Mouse (Mus musculus): Measurements from ENCODE around the gene Ephb2. TPM values are rescaled to one million over a fixed set of nuclear protein-coding genes. Genes with fewer than 3 reads are reported as not detected.
A peak's percentile ranks its signal among the peaks of the same experiment; 100 is the strongest.

Ephb2 gene
- total and polyA plus RNA-seq, 3 experiments = 0.08 TPM; not detected in 2

DNA sequence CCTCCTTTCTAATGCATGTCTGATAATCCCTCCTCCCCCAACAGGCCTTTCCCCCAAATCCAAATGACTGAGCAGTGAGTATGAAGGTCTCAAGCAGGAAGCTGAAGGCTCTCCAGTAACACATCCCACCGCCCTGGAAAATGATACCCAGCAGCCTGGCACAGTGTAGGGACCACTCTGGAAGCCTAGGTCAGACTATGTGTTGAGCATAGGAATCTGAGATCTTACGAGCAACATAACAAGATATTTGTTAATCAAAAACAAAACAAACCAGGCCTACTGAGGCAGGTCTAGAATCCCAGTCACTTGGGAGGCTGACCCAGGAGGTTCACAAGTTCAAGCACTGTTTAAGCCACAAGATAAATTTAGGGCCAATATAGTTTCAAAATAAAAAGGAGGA, 235.3 kb downstream of the Ephb2 start:
- no peak for DNase-seq (ENCODE audit: extremely low read depth)
- Histone ChIP-seq H3K4me3 (replicated peaks in 1 of 3; ENCODE audit: low read depth in 2 of 3, low read length in 2 of 3, poor library complexity in 1 of 3) (peak overlapping the region in 2 of 3 experiments; percentile 67 to 86), H3K9ac (ENCODE audit: insufficient read depth, low read depth) (peak overlapping the region; percentile 99; the same call in 1 of the 2 replicates), H3K79me2 (replicated peaks; ENCODE audit: control insufficient read depth, extremely low read depth, insufficient read depth, poor library complexity, severe bottlenecking) (peaks cover 62% of the 10 kb centered on the region), H3K4me1 (ENCODE audit: control insufficient read depth in 1 of 2, insufficient read depth in 2 of 2) (peaks cover 7 to 24% of the 10 kb centered on the region in 2 experiments), H3K27ac (ENCODE audit: insufficient read depth, low read depth) (no peak overlapping the region), H3K4me2 (ENCODE audit: insufficient read depth, low read depth, poor library complexity, severe bottlenecking) (peak overlapping the region; percentile 96), H3K27me3 (replicated peaks) (no peaks in the 10 kb centered on the region), H3K9me3 (replicated peaks; ENCODE audit: low read length) (no peaks in the 10 kb centered on the region), H3K36me3 (replicated peaks in 1 of 2; ENCODE audit: control insufficient read depth in 1 of 2, insufficient read depth in 1 of 2, low read length in 1 of 2) (peaks cover 0 to 16% of the 10 kb centered on the region in 2 experiments)
- TF ChIP-seq MXI1 (IDR thresholded peaks at IDR 0.05; ENCODE audit: low read depth, low read length) (no peak), NELFE (IDR thresholded peaks at IDR 0.05; ENCODE audit: low read depth, low read length) (no peak), IRF4 (IDR thresholded peaks at IDR 0.05; ENCODE audit: low read depth, low read length) (no peak), ZC3H11A (IDR thresholded peaks at IDR 0.05; ENCODE audit: low read depth, low read length) (no peak), ELF1 (IDR thresholded peaks at IDR 0.05; ENCODE audit: low read depth, low read length) (no peak), POLR2AphosphoS2 (IDR thresholded peaks at IDR 0.05; ENCODE audit: low read depth, low read length) (no peak), MYC (IDR thresholded peaks at IDR 0.05; ENCODE audit: low read depth, low read length) (no peak), KAT2A (IDR thresholded peaks at IDR 0.05; ENCODE audit: insufficient replicate concordance, low read length) (no peak), SIN3A (IDR thresholded peaks at IDR 0.05; ENCODE audit: low read length) (no peak), SMC3 (IDR thresholded peaks at IDR 0.05; ENCODE audit: low read depth, low read length) (no peak), POLR2A (IDR thresholded peaks at IDR 0.05; ENCODE audit: low read depth, low read length) (no peak), UBTF (IDR thresholded peaks at IDR 0.05; ENCODE audit: low read depth, low read length) (no peak), ETS1 (conservative IDR thresholded peaks at IDR 0.05; ENCODE audit: low read depth, low read length) (no peak), EP300 (IDR thresholded peaks at IDR 0.05; ENCODE audit: low read length) (no peak), BHLHE40 (IDR thresholded peaks at IDR 0.05; ENCODE audit: low read depth, low read length) (no peak)
- dilution Hi-C loops (cut with MboI; ENCODE audit: extremely low pct_ligation_motif_present, extremely low pct_unique_long_range_greater_than_20kb, low sequenced_read_pairs) (no loop called here), in situ Hi-C loops (cut with MboI; ENCODE audit: low pct_ligation_motif_present, low pct_unique_long_range_greater_than_20kb, low sequenced_read_pairs) (loop anchor here (25.0 kb wide), 1 partner anchor 363 kb away; the partner anchor contains the start of gene Tcea3)

DNA sequence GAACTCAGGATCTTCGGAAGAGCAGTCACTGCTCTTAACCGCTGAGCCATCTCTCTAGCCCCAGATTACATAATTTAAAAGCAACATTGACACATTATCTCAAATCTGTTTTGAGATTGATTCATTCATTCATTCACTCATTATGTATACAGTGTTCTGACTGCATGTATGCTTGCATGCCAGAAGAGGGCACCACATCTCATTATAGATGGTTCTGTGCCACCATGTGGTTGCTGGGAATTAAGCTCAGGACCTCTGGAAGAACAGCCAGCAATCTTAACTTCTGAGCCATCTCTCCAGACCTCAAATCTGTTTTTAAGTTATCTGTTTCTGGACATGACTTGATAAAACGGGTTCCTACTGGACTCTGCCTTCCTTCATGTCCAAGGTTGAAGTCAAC, 235.9 kb downstream of the Ephb2 start:
- no peak overlapping the region for H3K4me2 ChIP-seq (ENCODE audit: insufficient read depth, low read depth, poor library complexity, severe bottlenecking)
- DNase-seq (ENCODE audit: extremely low read depth) = peak; percentile 5
- dilution Hi-C loops (cut with MboI; ENCODE audit: extremely low pct_ligation_motif_present, extremely low pct_unique_long_range_greater_than_20kb, low sequenced_read_pairs) (no loop called here), in situ Hi-C loops (cut with MboI; ENCODE audit: low pct_ligation_motif_present, low pct_unique_long_range_greater_than_20kb, low sequenced_read_pairs) (loop anchor here (25.0 kb wide), 1 partner anchor 363 kb away; the partner anchor contains the start of gene Tcea3)
- no peak overlapping the region for H3K27ac ChIP-seq (ENCODE audit: insufficient read depth, low read depth)
- H3K9ac ChIP-seq (ENCODE audit: insufficient read depth, low read depth) = no peak overlapping the region
- H3K4me3 ChIP-seq (replicated peaks in 1 of 3; ENCODE audit: low read depth in 2 of 3, low read length in 2 of 3, poor library complexity in 1 of 3) = no peak overlapping the region
- peaks cover 10 to 30% of the 10 kb centered on the region in 2 experiments for H3K4me1 ChIP-seq (ENCODE audit: control insufficient read depth in 1 of 2, insufficient read depth in 2 of 2)
- H3K79me2 ChIP-seq (replicated peaks; ENCODE audit: control insufficient read depth, extremely low read depth, insufficient read depth, poor library complexity, severe bottlenecking) = peaks cover 68% of the 10 kb centered on the region
- H3K36me3 ChIP-seq (replicated peaks in 1 of 2; ENCODE audit: control insufficient read depth in 1 of 2, insufficient read depth in 1 of 2, low read length in 1 of 2) = peaks cover 0 to 19% of the 10 kb centered on the region in 2 experiments
- TF ChIP-seq ZNF384 (IDR thresholded peaks at IDR 0.05; ENCODE audit: low read depth, low read length) (no peak), CTCF (conservative IDR thresholded peaks at IDR 0.05 in 1 of 2, IDR thresholded peaks at IDR 0.05 in 1 of 2; ENCODE audit: low read depth in 2 of 2, low read length in 2 of 2) (peak in 1 of 2 experiments; percentile 42; a peak in 2 of 4 replicates)
- H3K27me3 ChIP-seq (replicated peaks) = no peaks in the 10 kb centered on the region
- H3K9me3 ChIP-seq (replicated peaks; ENCODE audit: low read length) = no peaks in the 10 kb centered on the region
